Mouse (Mus musculus) stomach, embryonic 16.5 days (tissue): ENCODE results near the gene Fpgs. TPM values are rescaled to one million over a fixed set of nuclear protein-coding genes. Genes with fewer than 3 reads are reported as not detected.

ENCODE experiments used
- ATAC-seq: fragments of 200-750 bp; cut with Nextera tagmentation; 2 replicates; pipeline ENCODE4 v1.8.0; 2017; ENCODE audit warnings: moderate number of reproducible peaks, moderate TSS enrichment; ENCODE audit not compliant: insufficient read depth, low FRiP score
- H3K27ac ChIP-seq: fragments of 300-500 bp; sonication (generic); 2 replicates; pipeline ENCODE4 v1.5.1; 2014; ENCODE audit warnings: low read length
- H3K27me3 ChIP-seq: fragments of 300-500 bp; sonication (generic); 2 replicates; pipeline ENCODE4 v1.6.1; 2014; ENCODE audit warnings: low read length, control low read depth, mixed read lengths; ENCODE audit not compliant: control insufficient read depth, insufficient read depth
- H3K36me3 ChIP-seq: fragments of 300-500 bp; sonication (generic); 2 replicates; pipeline ENCODE4 v1.6.1; 2014; ENCODE audit warnings: low read length; ENCODE audit not compliant: control insufficient read depth, insufficient read depth
- H3K4me1 ChIP-seq: fragments of 300-500 bp; sonication (generic); 2 replicates; pipeline ENCODE4 v1.6.1; 2014; ENCODE audit warnings: low read length, control low read depth, mixed read lengths; ENCODE audit not compliant: control insufficient read depth, insufficient read depth
- H3K4me2 ChIP-seq: fragments of 300-500 bp; sonication (generic); 2 replicates; pipeline ENCODE4 v1.6.1; 2014; ENCODE audit warnings: low read depth, low read length, mixed read lengths
- H3K4me3 ChIP-seq: fragments of 300-500 bp; sonication (generic); replicated peaks from 2 replicates; pipeline ENCODE4 v1.5.1; 2014; ENCODE audit warnings: mild to moderate bottlenecking, low read length
- H3K9ac ChIP-seq: fragments of 300-500 bp; sonication (generic); 2 replicates; pipeline ENCODE4 v1.6.1; 2014; ENCODE audit warnings: low read length
- H3K9me3 ChIP-seq: fragments of 300-500 bp; sonication (generic); replicated peaks from 2 replicates; pipeline ENCODE4 v1.6.1; 2016; ENCODE audit warnings: low read length, control low read depth; ENCODE audit not compliant: control insufficient read depth
- WGBS: fragments of 180-500 bp; shearing (Covaris S2); extraction: QIAGEN DNeasy Blood & Tissue Kit; methylation state at CpG from one replicate; pipeline ENCODE4 v1.1.7; 2014; 5-methylcytosine and 5-hydroxymethylcytosine counted together
- polyA plus RNA-seq: library from polyadenylated mRNA; unstranded; fragments of >200 nt; fragmentation: Nextera tagmentation; extraction: Ambion mirVana; gene quantifications from 2 replicates; pipeline ENCODE4 v1.2.1, GENCODE M21; 2015

The Fpgs gene
- polyA plus RNA-seq, 1 experiment from 2014 or later, result 30.6 TPM

GRCm38 (mm10) chr2:32683701-32684100 lies 20.2 kb downstream of the Fpgs start:
- Histone ChIP-seq H3K27ac (no peak overlapping the region), H3K4me1 (peaks cover 23% of the 10 kb centered on the region), H3K9me3 (no peaks in the 10 kb centered on the region), H3K36me3 (peaks cover 24% of the 10 kb centered on the region), H3K4me2 (no peak overlapping the region), H3K9ac (no peak overlapping the region), H3K4me3 (no peak overlapping the region), H3K27me3 (no peaks in the 10 kb centered on the region)
- no peak for ATAC-seq
- 91% methylated on average over 10 of the region's 10 CpGs for WGBS

- peaks cover 24% of the 10 kb centered on the region for H3K36me3 ChIP-seq
- ATAC-seq, result no peak
- H3K9ac ChIP-seq, result no peak overlapping the region
- no peak overlapping the region for H3K4me2 ChIP-seq
- H3K4me3 ChIP-seq, result no peak overlapping the region
- 81% methylated on average over 14 of the region's 14 CpGs for WGBS
- H3K4me1 ChIP-seq, result peaks cover 23% of the 10 kb centered on the region
- H3K27me3 ChIP-seq, result no peaks in the 10 kb centered on the region
- H3K9me3 ChIP-seq, result no peaks in the 10 kb centered on the region
- no peak overlapping the region; the same call in 1 of the 2 replicates for H3K27ac ChIP-seq
Measured at GRCm38 (mm10) chr2:32682721-32683417, 21.1 kb downstream of the Fpgs start.

- ATAC-seq, result 0 out of 2 replicates have a peak, but pooled peaks have one; percentile 26
- peaks cover 24% of the 10 kb centered on the region for H3K36me3 ChIP-seq
- no peak overlapping the region for H3K4me2 ChIP-seq
- H3K27ac ChIP-seq, result peak overlapping the region; percentile 84; the same call in 1 of the 2 replicates
- H3K4me3 ChIP-seq, result no peak overlapping the region
- H3K4me1 ChIP-seq, result peaks cover 23% of the 10 kb centered on the region
- H3K9ac ChIP-seq, result peak overlapping the region; percentile 24; the same call in 1 of the 2 replicates
- WGBS, result 56% methylated on average over 6 of the region's 6 CpGs
- H3K27me3 ChIP-seq, result no peaks in the 10 kb centered on the region
- no peaks in the 10 kb centered on the region for H3K9me3 ChIP-seq
Measured at GRCm38 (mm10) chr2:32681754-32682153, 22.2 kb downstream of the Fpgs start.

- ATAC-seq, result no peak
- peak overlapping the region; percentile 84 for H3K27ac ChIP-seq
- 0 out of 2 replicates have a peak overlapping the region, but pooled peaks have one; percentile 24 for H3K9ac ChIP-seq
- 79% methylated on average over 19 of the region's 19 CpGs for WGBS
- H3K9me3 ChIP-seq, result no peaks in the 10 kb centered on the region
- H3K4me2 ChIP-seq, result no peak overlapping the region
- H3K4me3 ChIP-seq, result no peak overlapping the region
- no peaks in the 10 kb centered on the region for H3K27me3 ChIP-seq
- peaks cover 23% of the 10 kb centered on the region for H3K4me1 ChIP-seq
- H3K36me3 ChIP-seq, result peaks cover 18% of the 10 kb centered on the region
Measured at GRCm38 (mm10) chr2:32680961-32681650, 22.8 kb downstream of the Fpgs start.

GRCm38 (mm10) chr2:32680051-32680451 lies 23.9 kb downstream of the Fpgs start:
- WGBS, result 28% methylated on average over 7 of the region's 7 CpGs
- Histone ChIP-seq H3K27me3 (no peaks in the 10 kb centered on the region), H3K36me3 (peaks cover 16% of the 10 kb centered on the region), H3K27ac (peak overlapping the region; percentile 84), H3K9ac (peak overlapping the region; percentile 60), H3K9me3 (no peaks in the 10 kb centered on the region), H3K4me2 (no peak overlapping the region), H3K4me1 (peaks cover 23% of the 10 kb centered on the region), H3K4me3 (no peak overlapping the region)
- peak; percentile 78; the same call in 1 of the 2 replicates for ATAC-seq

GRCm38 (mm10) chr2:32677683-32678082 lies 26.3 kb downstream of the Fpgs start:
- ATAC-seq, result no peak
- Histone ChIP-seq H3K27me3 (no peaks in the 10 kb centered on the region), H3K4me1 (peaks cover 23% of the 10 kb centered on the region), H3K9ac (no peak overlapping the region), H3K9me3 (no peaks in the 10 kb centered on the region), H3K27ac (no peak overlapping the region), H3K36me3 (peaks cover 3% of the 10 kb centered on the region; the same call in 1 of the 2 replicates), H3K4me3 (no peak overlapping the region), H3K4me2 (no peak overlapping the region)
- 81% methylated on average over 7 of the region's 7 CpGs for WGBS

- no peaks in the 10 kb centered on the region for H3K27me3 ChIP-seq
- peaks cover 3% of the 10 kb centered on the region; the same call in 1 of the 2 replicates for H3K36me3 ChIP-seq
- 88% methylated on average over 3 of the region's 3 CpGs for WGBS
- no peak overlapping the region for H3K4me2 ChIP-seq
- no peaks in the 10 kb centered on the region for H3K9me3 ChIP-seq
- H3K4me1 ChIP-seq, result peaks cover 25% of the 10 kb centered on the region
- H3K27ac ChIP-seq, result no peak overlapping the region
- no peak overlapping the region for H3K9ac ChIP-seq
- no peak for ATAC-seq
- no peak overlapping the region for H3K4me3 ChIP-seq
Measured at GRCm38 (mm10) chr2:32676821-32677220, 27.1 kb downstream of the Fpgs start.

- no peak overlapping the region for H3K4me3 ChIP-seq
- no peaks in the 10 kb centered on the region for H3K9me3 ChIP-seq
- H3K4me2 ChIP-seq, result no peak overlapping the region
- H3K36me3 ChIP-seq, result peaks cover 3% of the 10 kb centered on the region; the same call in 1 of the 2 replicates
- WGBS, result 59% methylated on average over 16 of the region's 16 CpGs
- no peak overlapping the region for H3K9ac ChIP-seq
- H3K4me1 ChIP-seq, result peaks cover 4% of the 10 kb centered on the region; the same call in 1 of the 2 replicates
- H3K27me3 ChIP-seq, result no peaks in the 10 kb centered on the region
- ATAC-seq, result peak; percentile 80
- peak overlapping the region; percentile 25; the same call in 1 of the 2 replicates for H3K27ac ChIP-seq
Measured at GRCm38 (mm10) chr2:32673176-32673917, 30.6 kb downstream of the Fpgs start.
